In genomic region chr14:73374315-73374890, GRCm38 (mm10) we compare ENCODE assay signal across 9 mouse cellular contexts. TPM values are rescaled to one million over a fixed set of nuclear protein-coding genes. Genes with fewer than 3 reads are reported as not detected.
DNase-seq lines count a peak whose midpoint lies in the region; ATAC-seq lines count a peak whose summit lies in the region.
"Had no signal": no experiment of that assay in that cellular context is flagged by ENCODE, and none has a peak within 500 bp of the region (broad histone marks: within the 10 kb centered on the region; RNA-seq: fewer than 3 reads in every experiment).

No protein-coding gene starts in this region.

- 31% methylated on average over 11 of the region's 11 CpGs for WGBS in intestine, embryonic 16.5 days
- WGBS in liver, embryonic 13.5 days (ENCODE audit: insufficient replicate concordance) = 71% methylated on average over 11 of the region's 11 CpGs
- 72% methylated on average over 11 of the region's 11 CpGs for WGBS in hindbrain, embryonic 14.5 days

- H3K4me1 ChIP-seq in intestine, embryonic 16.5 days (ENCODE audit: control insufficient read depth, insufficient read depth, low read length) = peaks cover 41% of the 10 kb centered on the region
- H3K4me1 ChIP-seq in liver, embryonic 13.5 days (replicated peaks) = peaks cover 67% of the 10 kb centered on the region
- peaks cover 22% of the 10 kb centered on the region for H3K4me1 ChIP-seq in hindbrain, embryonic 14.5 days (replicated peaks; ENCODE audit: control insufficient read depth, insufficient read depth, low read length)

- H3K9me3 ChIP-seq in intestine, embryonic 16.5 days (ENCODE audit: control insufficient read depth, low read length) = no peaks in the 10 kb centered on the region
- no peaks in the 10 kb centered on the region for H3K9me3 ChIP-seq in liver, embryonic 13.5 days (replicated peaks)
- H3K9me3 ChIP-seq in hindbrain, embryonic 14.5 days (ENCODE audit: control insufficient read depth, low read length) = no peaks in the 10 kb centered on the region

- H3K27ac ChIP-seq in intestine, embryonic 16.5 days (ENCODE audit: low read length) = peak overlapping the region; percentile 76
- H3K27ac ChIP-seq in liver, embryonic 13.5 days = peak overlapping the region; percentile 35; the same call in 1 of the 2 replicates
- H3K27ac ChIP-seq in hindbrain, embryonic 14.5 days = no peak overlapping the region

- peak; percentile 79 for ATAC-seq in intestine, embryonic 16.5 days
- ATAC-seq in liver, embryonic 13.5 days (ENCODE audit: low read depth) = peak; percentile 65
- no peak for ATAC-seq in hindbrain, embryonic 14.5 days (ENCODE audit: low FRiP score)

- peak; percentile 40 to 49 for DNase-seq in gastrocnemius, adult 8-10 months (ENCODE audit: low spot score in 2 of 2)
- DNase-seq in gastrocnemius, postnatal 10 days = no peak
- DNase-seq in adrenal gland, postnatal 10 days = peak; percentile 69
- no peak for DNase-seq in liver, embryonic 13.5 days
- no peak for DNase-seq in thymus, postnatal 25 days
- no peak for DNase-seq in hindbrain, embryonic 14.5 days (ENCODE audit: low spot score)
- no peak for DNase-seq in frontal cortex, postnatal 25 days (ENCODE audit: low spot score in 2 of 2)

- H3K4me3 ChIP-seq in intestine, embryonic 16.5 days (ENCODE audit: low read length) = 0 out of 2 replicates have a peak overlapping the region, but pooled peaks have one; percentile 1
- H3K4me3 ChIP-seq in liver, embryonic 13.5 days (replicated peaks) = no peak overlapping the region
- no peak overlapping the region for H3K4me3 ChIP-seq in hindbrain, embryonic 14.5 days (replicated peaks; ENCODE audit: low read length)

- peak overlapping the region; percentile 18; the same call in 1 of the 2 replicates for H3K4me2 ChIP-seq in intestine, embryonic 16.5 days (ENCODE audit: low read depth, low read length)
- H3K4me2 ChIP-seq in liver, embryonic 13.5 days = 0 out of 2 replicates have a peak overlapping the region, but pooled peaks have one; percentile 29
- no peak overlapping the region for H3K4me2 ChIP-seq in hindbrain, embryonic 14.5 days (replicated peaks)

- no peak overlapping the region for H3K9ac ChIP-seq in intestine, embryonic 16.5 days (ENCODE audit: low read depth, low read length)
- H3K9ac ChIP-seq in liver, embryonic 13.5 days = no peak overlapping the region
- H3K9ac ChIP-seq in hindbrain, embryonic 14.5 days = no peak overlapping the region

- H3K27me3 ChIP-seq in intestine, embryonic 16.5 days (replicated peaks; ENCODE audit: control insufficient read depth, insufficient read depth, low read length) = no peaks in the 10 kb centered on the region
- H3K27me3 ChIP-seq in liver, embryonic 13.5 days = no peaks in the 10 kb centered on the region
- no peaks in the 10 kb centered on the region for H3K27me3 ChIP-seq in hindbrain, embryonic 14.5 days (ENCODE audit: control insufficient read depth, insufficient read depth, low read length)
- H3K27me3 ChIP-seq: CH12.LX had no signal

- H3K36me3 ChIP-seq in intestine, embryonic 16.5 days (ENCODE audit: control insufficient read depth, insufficient read depth, low read length) = peaks cover 5% of the 10 kb centered on the region; the same call in 1 of the 2 replicates
- peaks cover 44% of the 10 kb centered on the region for H3K36me3 ChIP-seq in liver, embryonic 13.5 days
- peaks cover 36% of the 10 kb centered on the region for H3K36me3 ChIP-seq in hindbrain, embryonic 14.5 days (replicated peaks; ENCODE audit: control insufficient read depth, insufficient read depth)

RNA-seq across cellular contexts. Expression of gene Itm2b, which starts 10.7 kb away (rescaled TPM):
- 100 to 1,000 TPM; 232 to 300 (median 269) TPM for total RNA-seq in gastrocnemius, adult 8-10 months (2022)
- 100 to 1,000 TPM; 408 to 439 TPM for total RNA-seq in gastrocnemius, postnatal 10 days (2021)
- total RNA-seq in adrenal gland, postnatal 10 days (2021) = 100 to 1,000 TPM; 788 to 894 TPM
- polyA plus RNA-seq in intestine, embryonic 16.5 days (2015; fragmentation: Nextera tagmentation; extraction: Ambion mirVana) = 702 and 717 TPM in 2 replicates
- polyA plus RNA-seq in liver, embryonic 13.5 days (2015; fragmentation: Nextera tagmentation; extraction: Ambion mirVana) = 405 and 461 TPM in 2 replicates
- 761 and 787 TPM in 2 replicates for polyA plus RNA-seq in hindbrain, embryonic 14.5 days (2014; fragmentation: Nextera tagmentation; extraction: Ambion mirVana)

RNA-seq across cellular contexts. Expression of gene Rb1, which starts 48.8 kb away (rescaled TPM):
- 10 to 100 TPM; 14.5 to 25.1 (median 17.4) TPM for total RNA-seq in gastrocnemius, adult 8-10 months (2022)
- 10 to 100 TPM; 24.7 to 31.0 TPM for total RNA-seq in gastrocnemius, postnatal 10 days (2021)
- 10 to 100 TPM; 20.6 to 26.1 TPM for total RNA-seq in adrenal gland, postnatal 10 days (2021)
- polyA plus RNA-seq in intestine, embryonic 16.5 days (2015; fragmentation: Nextera tagmentation; extraction: Ambion mirVana) = 13.0 and 14.9 TPM in 2 replicates
- 16.6 and 18.5 TPM in 2 replicates for polyA plus RNA-seq in liver, embryonic 13.5 days (2015; fragmentation: Nextera tagmentation; extraction: Ambion mirVana)
- polyA plus RNA-seq in hindbrain, embryonic 14.5 days (2014; fragmentation: Nextera tagmentation; extraction: Ambion mirVana) = 29.2 and 32.2 TPM in 2 replicates

Comparison
In these comparisons a context has a peak if more than half of its experiments do, and no peak if none do; other contexts are left out.
1. DNase-seq: peak in gastrocnemius, adult 8-10 months (2 of 2) and adrenal gland, postnatal 10 days (single experiment); none in gastrocnemius, postnatal 10 days (single experiment), liver, embryonic 13.5 days (single experiment), thymus, postnatal 25 days (single experiment), hindbrain, embryonic 14.5 days (single experiment) and frontal cortex, postnatal 25 days (0 of 2).